Mouse (Mus musculus): Measurements from ENCODE around the gene Hist1h2bk.

Gene Hist1h2bk

DNA sequence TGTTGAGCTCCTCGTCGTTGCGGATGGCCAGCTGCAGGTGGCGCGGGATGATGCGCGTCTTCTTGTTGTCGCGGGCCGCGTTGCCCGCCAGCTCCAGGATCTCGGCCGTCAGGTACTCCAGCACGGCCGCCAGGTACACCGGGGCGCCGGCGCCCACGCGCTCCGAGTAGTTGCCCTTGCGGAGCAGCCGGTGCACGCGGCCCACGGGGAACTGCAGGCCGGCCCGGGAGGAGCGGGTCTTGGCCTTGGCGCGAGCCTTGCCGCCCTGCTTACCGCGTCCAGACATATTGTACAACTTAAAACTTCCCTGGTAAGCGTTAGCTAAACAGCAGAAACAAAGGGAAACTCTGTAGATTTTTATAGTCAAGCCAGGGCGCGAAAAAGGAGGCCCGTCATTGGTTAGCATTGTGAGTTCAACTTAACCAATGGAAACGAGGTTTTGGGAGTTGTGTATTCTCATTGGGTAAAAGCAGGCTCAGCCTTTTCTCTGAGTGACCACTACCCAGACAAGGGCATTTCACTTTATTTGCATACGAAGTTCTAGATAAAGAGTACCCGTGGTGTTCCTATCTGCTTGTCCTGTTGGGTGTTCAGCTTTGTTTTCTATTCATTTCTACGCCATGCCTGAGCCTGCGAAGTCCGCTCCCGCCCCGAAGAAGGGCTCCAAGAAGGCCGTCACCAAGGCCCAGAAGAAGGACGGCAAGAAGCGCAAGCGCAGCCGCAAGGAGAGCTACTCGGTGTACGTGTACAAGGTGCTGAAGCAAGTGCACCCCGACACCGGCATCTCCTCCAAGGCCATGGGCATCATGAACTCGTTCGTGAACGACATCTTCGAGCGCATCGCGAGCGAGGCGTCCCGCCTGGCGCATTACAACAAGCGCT is at the start of gene Hist1h2bk, which contains the start of gene Hist1h2ah:
Gene Hist1h2bk (plus strand): TSS at position 604 of the 882 bp plus-strand sequence.
Gene Hist1h2ah (minus strand): TSS at position 302 of the 882 bp plus-strand sequence.
- DNase-seq: peak; percentile 86

DNA sequence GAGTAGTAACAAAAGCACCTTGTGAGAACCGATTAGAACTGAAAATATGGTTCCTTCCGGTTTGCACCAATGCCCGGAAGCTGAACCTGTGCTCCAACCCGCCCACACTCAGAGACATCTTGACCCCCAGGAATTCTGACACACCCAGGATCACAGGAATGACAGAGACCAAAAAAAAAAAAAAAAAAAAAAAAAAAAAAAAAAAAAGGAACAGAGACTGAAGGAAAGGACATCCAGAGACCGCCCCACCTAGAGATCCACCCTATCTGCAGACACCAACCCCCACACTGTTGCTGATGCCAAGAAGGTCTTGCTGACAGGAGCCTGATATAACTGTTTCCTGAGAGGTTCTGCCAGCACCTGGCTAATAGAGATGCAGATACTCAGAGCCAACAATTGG is 43.1 kb upstream of the Hist1h2bk start:
- no peak for DNase-seq

DNA sequence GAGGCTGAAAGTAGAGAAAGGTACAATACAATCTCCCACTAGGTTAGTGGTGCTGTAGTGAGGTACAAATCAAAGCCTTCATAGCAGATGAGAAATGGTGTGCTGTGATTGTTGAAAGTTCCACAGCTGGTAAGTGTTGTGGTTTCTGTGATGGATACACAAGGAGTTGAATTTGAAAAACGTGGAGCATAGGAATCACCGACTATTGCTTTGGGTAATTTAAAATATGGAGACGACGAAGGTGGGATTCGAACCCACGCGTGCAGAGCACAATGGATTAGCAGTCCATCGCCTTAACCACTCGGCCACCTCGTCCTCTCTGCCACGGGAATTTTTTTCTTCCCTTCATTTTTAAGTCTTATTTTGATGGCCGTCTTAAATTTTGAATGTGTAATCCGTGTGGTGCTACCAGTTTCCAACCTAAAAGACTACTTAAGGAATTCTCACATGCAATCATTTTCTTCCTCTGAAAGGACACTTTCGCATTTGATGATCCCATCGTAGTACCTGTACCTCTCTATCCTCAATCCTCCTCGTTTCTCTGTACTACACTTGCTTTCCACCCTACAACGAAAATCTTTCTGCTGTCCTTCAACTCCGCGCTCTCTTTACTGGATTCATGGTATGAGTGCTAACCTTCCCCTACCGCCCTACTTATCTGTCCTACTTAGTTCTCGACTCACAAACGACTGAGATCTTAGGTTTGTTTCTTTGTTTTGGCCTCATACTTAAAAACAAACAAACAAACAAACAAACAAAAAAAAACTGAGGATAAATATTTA is 41.5 kb upstream of the Hist1h2bk start:
- peak; percentile 57 for DNase-seq

DNA sequence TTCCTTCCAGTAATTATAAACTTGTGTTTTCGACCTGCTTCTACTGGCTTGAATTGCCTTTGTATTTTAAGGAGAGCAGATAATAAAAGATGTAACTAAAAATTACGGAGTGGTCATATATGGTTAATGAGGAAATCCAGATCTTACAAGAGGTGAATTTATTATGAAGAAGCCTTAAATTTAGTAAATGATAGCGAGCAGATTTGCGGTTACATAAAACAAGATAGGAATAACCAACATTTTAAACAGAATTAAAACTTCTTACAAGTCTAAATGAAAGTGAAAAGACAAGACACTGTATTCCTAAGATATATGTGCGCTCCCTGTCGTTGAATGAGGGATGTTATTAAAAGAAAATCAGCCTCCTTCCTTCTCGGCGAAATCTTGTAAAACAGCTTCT is 40.8 kb upstream of the Hist1h2bk start:
- DNase-seq: no peak

DNA sequence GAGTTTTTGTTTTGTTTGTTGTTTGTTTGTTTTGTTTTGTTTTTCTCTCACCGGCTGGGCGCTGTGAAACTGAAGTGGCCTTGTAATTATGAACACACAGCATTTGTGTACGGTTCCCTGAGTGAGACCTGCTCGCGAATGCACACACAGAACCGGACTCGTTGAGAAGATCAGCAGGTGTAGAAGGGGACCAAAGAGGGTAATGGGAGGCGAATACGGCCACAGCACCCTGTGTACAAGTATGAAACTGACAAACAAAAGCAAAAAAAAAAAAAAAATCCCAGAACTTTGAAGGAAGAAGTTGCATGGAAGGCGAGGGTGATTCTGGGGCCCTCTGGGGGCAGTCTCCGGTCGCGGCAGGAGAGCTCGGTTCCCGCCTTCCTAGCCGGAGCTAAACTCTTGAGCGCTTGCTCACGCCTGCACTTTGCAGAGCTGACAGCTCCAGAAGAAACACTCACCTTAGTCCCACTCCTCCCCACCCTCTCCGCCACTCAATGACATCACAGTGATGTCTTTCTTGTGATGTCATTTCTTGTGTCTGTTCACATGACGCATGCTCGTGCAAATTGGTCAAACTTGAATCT is 40.2 kb upstream of the Hist1h2bk start:
- peak; percentile 45 for DNase-seq

DNA sequence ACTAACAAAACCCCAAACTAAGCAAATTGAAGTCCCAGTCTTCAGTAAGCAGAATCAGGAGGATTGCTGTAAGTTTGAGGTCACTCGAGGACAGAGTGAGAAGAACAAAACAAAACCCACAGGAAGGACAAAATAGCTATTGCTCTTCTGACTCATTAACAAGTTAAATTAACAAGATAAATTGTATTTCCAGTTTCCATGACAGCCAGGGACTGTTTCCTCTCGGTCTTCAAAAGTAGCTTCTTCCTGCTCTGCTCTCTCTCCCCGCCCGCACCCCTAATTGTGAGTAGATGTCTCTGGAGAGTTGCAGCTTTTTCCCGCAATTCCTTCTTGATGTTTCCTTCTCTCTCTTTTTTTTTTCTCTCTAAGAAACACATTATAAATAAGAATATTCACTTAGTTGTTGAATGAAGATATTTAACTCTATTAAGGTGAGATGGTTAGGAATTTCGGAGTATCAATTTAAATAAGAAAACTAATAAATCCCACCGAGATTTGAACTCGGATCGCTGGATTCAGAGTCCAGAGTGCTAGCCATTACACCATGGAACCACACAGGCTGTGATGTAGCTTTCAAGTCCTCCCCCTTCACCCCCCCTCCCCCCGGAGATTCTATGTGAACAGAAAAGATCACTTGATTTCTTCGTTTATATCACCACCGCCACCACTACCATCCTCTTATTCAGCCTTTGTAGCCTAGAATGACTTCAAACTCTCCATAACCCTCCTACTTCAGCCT is 39.4 kb upstream of the Hist1h2bk start:
- DNase-seq: no peak

DNA sequence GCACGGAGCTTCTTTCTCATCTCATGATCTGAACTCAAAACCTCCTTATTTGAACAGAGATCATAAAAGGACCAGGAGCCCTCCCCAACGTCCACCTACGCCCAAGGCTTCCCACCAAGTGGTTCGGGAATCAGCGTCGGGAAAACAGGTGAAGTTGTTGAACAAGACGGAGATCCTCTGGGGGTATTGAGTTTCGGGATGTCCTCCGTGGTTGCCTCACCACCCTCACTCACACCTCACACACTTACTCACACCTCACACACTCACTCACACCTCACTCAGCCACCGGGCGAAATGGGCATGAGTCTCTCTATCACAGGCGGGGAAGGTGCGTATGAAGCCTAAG is 38.9 kb upstream of the Hist1h2bk start:
- DNase-seq: no peak

DNA sequence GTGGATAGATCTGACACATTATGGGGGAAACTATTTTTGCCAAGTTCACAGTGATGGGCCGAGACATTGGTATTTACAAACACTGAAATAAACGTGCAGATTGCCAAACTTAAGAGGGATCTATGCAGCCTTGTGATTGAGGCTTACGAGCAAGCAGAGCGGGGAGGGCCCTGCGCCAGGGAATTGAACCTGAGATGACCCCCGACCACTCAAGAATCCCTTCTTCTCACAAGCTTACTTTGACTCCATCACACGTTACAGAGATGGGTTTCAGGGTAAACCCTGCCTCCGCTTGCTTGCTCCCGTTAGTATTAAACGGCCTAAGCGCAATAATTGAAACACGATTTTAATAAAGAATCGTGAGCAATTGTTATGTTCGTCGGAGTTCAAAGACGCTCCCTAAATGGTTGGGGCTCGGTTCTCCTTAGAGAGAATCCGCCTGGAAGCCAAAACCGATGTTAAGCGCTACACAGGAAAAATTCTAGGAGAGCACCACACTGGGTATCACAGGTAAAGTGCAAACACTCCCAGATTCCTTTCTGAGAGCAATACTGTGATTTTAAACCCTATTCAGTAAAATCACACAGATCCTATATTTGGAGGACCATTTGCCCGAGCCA is 38.4 kb upstream of the Hist1h2bk start:
- DNase-seq: no peak

DNA sequence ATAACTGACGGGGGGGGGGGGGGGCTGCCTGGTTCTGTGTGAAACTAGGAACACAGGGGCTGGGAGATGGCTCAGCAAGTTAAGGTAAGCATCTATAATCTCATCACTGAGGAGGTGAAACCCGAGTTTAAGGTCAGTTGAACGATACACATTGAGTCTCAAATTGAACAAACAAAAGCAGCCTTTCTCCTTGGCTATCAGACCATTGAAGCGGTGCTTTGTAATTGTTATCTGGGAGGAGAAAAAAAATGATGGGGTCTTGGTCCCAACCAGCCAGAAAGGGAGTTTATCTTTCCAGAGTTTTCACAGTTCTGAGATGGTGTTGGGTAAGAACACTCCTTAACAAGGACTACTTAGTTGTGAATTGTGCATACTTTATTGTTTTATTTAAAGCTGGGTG is 37.8 kb upstream of the Hist1h2bk start:
- no peak for DNase-seq

DNA sequence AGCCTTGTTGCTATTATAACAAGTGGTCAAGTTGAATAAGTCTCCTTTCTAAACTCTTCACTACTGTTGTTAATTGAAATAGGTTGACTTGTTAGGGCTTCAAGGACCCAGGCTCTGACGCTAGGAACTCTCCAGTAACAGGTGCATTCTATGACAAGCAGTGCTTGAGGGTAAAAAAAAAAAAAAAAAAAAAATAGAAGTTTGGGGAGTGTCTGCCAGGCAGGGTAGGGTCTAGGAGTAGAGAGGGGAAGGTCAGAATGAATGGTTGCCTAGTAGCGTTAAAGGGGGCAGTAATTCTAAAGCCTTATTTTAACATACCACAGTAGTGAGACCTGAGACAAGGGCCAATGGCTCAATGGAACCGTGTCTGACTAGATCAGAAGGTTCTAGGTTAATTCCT is 37.3 kb upstream of the Hist1h2bk start:
- no peak for DNase-seq

DNA sequence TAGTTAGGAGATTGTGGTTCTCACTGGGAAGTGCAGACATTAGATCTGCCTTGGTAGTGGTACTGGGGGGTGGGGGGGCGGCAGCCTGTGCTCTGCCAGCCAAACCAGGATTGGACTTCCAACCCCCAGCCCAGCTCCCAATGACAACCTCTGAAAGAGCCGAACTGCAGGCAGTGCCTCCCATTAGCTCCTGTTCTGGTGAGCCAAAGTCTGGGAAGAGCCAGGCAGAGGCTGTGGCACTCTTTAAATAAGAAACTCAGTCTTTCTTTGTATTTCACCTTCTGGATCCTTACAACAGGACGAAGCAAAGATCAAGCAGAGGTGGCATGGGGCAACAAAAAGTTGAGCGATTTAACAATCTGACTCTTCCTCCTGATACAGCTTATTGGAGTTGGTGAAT is 36.5 kb upstream of the Hist1h2bk start:
- no peak for DNase-seq

DNA sequence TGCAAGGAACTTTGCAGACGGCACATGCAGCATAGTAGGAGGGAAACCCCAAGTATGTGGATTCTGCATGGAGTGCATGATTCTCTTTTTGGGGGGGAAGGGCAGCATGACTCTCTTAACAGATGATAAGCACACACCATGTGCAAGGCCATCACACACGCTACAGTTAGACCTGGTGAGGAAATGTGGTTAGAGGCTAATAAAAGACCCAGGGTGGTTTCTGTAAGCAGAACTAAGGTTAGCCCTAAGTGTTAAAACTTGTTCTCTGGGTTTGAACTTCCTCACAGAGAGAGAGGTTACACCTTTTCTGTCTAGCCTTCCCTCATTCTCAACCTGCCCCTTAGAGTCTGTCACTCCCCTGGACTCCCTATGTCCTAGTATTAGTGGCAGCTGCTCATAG is 34.3 kb upstream of the Hist1h2bk start:
- no peak for DNase-seq

DNA sequence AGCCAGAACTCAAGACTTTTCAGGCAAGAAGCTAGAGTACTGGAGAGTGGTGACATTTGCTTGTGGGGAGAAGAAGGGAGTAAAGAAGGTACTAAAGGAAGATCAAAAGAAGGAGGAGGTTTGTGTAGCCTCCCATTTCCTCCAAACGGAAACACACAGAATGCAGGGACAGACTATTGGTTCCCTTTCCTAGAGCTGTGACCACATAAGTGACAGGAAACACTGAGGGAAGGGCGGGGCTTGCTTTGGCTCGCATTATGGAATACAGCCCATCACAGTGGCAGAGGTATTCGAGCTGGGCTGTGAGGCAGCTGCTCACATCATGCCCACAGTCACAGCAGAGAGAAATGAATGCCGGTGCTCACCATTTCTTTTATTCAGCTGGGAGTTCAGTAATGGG is 33.8 kb upstream of the Hist1h2bk start:
- DNase-seq: peak; percentile 34

DNA sequence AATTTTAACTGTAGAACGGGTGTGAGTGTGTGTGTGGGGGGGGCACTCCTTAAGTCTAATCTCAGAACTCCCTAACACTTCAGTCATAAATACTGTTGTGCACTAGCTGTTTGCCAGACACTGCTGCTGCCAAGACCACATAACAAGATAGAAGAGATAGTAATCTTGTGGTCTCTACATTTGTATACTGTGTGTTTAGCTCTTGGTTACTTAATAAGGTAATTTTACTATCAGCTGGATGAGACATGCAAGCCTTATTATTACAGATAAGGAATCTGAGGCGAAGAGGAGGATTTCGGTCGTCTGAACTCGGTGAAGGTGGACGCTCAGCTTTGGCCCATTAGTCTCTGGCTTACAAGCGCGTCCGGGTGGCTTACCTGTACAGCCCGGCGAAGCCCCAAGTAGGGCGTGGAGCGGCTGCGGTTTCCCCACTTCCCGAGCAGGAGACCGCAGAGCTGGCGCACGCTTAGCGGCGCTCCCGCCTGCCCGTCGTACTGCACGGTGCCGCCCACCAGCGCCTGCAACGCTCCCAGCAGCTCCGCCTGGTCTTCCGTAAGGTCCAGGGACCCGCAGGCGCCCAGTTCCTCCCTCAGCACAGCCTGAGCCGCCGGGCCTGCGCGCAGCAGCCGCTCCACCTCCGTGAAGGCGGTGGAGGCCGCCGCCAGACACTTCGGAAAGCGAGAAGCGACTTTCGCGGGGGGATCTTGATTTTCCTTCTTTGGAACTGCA is 29.9 kb upstream of the Hist1h2bk start:
- peak; percentile 68 for DNase-seq

DNA sequence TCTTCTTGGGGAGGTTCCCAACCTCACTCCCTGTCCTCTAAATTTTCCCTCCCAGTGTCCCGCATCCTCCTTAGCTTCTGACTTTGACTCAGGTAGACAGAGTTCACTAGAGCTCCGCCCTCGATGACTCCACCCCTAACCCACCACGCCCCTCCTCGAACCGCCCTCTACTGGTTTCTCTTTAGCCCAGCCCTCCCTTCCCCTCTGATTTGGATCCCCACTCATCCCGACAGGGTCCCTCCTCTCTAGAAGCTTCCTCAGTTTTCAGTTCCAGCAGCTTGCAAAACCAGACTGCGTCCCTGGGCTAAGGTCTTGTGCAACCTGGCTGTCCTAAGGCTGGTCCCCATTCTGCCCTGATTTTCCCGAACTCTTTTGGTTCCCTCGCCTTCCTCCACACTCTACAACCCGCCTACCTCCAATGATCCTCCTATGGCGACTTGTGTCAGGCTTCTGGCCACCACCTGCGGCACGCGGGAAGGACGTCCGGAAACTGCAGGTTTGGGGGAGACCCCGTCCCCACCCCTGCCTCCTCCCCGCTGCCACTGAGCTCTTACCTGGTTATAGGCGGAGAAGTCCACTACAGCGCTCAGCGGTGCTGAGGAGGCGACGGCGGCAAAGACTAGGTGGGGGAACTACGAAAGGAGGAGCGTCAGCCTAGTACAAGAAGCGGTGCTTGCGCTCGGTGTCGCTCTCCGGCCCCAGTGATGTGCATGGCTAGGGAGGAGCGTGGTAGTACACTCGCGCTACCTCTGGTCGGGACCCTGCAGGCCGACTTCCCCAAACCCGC is 29.1 kb upstream of the Hist1h2bk start:
- DNase-seq: peak; percentile 75

DNA sequence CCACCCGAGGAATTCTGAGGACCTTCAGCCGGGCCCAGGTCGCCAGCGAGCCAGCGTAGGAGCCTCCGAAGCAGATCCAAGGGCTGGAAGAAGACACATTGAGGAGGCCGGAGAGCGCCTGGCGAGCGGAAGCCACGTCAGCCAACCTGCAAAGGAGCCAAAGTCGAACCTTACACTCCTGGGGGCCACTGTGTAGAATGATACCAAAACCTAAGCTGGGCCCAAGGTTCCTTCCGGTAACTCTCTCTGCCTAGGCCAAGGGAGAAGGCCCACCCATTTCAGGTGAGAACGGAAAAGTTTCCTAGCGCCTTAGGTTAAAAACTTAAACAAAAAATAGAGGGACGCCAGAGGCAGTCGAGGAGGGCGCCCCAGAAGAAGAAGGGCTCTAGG is 28.6 kb upstream of the Hist1h2bk start:
- DNase-seq: no peak

DNA sequence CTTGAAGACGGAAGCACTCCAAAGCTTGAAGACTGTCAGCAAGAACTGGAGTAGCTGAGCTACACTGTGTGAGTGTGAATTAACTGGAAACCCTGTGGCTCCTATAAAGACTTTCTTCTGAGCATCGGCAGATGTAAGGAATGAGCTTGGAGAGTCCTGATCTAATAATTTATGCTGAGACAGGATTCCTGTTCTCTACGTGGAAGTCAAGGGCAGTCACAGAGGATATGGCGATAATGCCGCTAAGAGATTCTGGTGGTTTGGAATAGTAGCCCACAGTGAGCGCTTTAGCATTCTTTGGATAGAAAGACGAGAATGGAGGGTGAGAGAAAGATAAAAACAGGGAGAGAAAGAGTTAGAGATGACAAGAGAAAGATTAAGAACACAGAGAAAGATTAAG is 27.8 kb upstream of the Hist1h2bk start:
- no peak for DNase-seq

DNA sequence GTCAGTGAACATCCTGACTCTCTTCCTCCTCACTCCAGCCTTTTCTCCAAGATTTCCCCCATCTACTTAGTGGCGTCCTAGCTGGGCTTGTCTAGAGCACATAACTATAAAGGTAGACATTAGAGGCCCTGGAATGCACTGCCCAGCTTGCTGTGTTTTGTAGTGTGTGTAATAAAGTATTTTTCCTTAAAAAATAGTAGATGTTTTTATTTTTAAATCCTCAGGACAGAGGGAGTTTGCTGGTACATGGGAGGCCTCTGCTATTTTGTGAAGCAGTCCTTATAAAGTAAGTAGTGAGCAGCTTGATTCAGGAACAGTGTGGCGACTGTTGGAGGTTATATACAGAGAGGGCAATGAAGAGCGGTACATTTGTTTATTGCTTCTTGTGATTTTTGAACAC is 27.0 kb upstream of the Hist1h2bk start:
- no peak for DNase-seq

DNA sequence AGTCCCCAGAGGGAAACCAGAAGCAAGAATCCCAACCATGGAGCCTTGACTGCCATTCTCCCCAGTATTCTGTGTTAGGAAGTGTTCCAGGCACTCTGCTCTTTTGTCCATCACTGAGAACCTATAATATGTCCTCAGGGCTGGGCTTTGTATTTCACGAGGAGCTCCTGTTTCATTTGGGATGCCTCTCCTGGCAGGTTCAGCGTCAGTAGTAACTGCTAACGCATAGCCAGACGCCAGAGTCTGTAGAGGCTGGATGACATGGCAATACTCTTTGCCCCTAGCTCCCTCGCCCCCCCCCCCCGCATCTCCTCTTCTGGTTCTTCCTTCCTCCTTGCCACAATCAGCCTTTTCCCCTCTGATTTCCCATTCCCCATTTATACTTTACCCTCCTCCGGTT is 26.0 kb upstream of the Hist1h2bk start, which contains the start of gene Prss16:
Gene Prss16 (minus strand): TSS at position 101 of the 400 bp plus-strand sequence.
- DNase-seq: no peak

DNA sequence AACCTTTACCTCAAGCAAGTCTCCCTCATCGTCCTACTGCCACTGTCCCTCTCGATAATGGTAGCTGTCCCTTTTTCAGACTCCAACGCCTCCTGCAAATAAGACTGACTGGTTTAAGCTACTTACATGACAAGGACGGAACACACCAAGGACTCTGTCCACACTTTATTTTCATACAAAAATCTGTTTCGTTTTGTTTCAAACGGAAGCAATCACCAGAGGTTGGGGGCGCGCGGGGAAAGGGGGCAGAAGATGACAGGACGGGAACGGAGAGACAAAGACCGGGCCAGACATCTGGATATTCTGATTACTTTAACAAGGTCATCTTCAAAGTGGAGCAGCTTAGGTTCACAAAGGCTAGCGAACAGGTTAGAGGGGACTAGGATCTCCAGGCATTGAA is 22.0 kb upstream of the Hist1h2bk start:
- no peak for DNase-seq

DNA sequence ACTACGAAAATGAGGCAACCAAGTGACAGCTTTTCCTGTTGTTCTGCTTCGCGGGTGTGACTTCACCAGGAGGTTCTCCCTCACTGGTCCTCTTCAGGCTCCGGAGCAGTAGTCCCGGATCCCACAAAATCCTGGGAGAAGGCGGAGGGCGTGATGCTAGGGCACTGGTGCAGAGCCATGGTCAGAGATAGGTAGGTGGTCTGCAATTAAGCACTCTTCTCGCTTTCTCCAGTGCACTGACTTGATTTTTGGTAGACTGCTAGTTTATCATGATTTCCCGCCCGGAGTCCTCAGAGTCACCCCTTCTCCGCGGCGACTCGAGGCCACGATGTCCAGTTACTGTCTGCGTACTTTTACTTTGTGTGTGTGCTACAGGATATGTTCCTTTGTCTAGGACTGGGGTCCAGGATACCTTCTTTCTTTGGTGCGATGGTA is 21.2 kb upstream of the Hist1h2bk start:
- DNase-seq: no peak
